Mouse (Mus musculus) testis, postnatal 14 days (tissue): ENCODE measurements around the gene Hoxd11.

Source experiments
- DNase-seq: peaks from one replicate; pipeline ENCODE4 v3.0.0; 2021; ENCODE audit warnings: low spot score

Hoxd11 gene

GRCm38 (mm10) chr2:74678891-74679595 is at the start of gene Hoxd11:
TSS of gene Hoxd11 (plus strand) at chr2:74679557.
- no peak for DNase-seq

GRCm38 (mm10) chr2:74635412-74635811 is 43.9 kb upstream of the Hoxd11 start:
- DNase-seq = no peak

- no peak for DNase-seq
These were observed 36.9 kb upstream of the Hoxd11 start for GRCm38 (mm10) chr2:74642431-74642830.

DNA sequence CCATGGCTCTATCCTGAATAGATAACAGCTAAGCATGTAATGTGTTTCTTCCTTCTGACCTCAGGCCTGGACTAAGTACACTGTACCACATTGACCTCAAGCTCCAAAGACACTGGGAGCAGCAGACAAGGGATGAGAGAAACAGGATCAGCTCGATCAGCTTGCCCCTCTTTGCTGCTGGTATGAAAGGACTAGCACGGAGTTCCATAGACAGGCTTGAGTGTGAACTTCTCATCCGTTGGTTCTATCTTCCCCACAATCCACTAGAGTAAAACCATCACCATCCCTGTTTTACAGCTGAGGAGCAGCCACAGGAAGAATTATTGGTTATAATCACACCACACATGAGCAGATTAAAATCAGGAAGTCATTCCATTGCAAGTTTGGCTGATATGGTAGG is 33.7 kb upstream of the Hoxd11 start:
- no peak for DNase-seq

DNA sequence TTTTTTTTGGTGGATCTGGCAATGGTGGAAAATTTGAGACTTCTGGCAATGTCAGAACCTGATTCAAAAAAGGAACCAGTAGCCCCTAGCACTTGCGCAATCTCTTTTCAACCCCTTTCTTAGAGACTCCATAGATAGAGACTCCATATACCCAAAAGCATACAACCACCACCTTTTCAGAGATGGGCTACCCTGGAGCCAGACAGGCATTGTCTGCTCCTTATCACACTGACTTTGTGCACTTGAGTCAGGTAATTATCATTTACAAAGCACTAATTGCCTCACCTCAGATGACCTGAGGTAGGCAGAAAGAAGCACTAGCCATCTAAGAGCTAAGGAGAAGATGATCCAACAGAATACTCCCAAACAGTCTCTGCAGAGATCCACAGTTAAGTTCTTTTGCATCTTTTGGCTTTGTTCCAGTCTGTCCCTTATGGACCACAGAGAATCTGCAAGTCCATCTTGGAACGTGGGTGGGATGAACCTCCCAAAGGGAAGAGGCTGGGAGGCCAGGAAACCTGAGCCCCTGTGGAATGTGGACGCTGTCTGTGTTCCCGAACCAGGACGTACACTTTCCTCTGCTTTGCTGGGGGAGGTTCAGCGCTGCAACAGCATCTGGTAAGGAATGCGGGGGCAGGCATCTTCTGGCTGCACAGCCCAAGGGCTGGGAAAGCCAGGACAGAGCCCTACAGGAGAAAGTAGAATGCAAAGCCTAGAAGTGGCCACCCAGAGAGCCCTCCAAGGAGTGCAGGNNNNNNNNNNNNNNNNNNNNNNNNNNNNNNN is 32.1 kb upstream of the Hoxd11 start:
- no peak for DNase-seq

GRCm38 (mm10) chr2:74652996-74653340 is 26.4 kb upstream of the Hoxd11 start:
- DNase-seq = no peak

GRCm38 (mm10) chr2:74653781-74654535 is 25.4 kb upstream of the Hoxd11 start:
- DNase-seq = no peak

DNA sequence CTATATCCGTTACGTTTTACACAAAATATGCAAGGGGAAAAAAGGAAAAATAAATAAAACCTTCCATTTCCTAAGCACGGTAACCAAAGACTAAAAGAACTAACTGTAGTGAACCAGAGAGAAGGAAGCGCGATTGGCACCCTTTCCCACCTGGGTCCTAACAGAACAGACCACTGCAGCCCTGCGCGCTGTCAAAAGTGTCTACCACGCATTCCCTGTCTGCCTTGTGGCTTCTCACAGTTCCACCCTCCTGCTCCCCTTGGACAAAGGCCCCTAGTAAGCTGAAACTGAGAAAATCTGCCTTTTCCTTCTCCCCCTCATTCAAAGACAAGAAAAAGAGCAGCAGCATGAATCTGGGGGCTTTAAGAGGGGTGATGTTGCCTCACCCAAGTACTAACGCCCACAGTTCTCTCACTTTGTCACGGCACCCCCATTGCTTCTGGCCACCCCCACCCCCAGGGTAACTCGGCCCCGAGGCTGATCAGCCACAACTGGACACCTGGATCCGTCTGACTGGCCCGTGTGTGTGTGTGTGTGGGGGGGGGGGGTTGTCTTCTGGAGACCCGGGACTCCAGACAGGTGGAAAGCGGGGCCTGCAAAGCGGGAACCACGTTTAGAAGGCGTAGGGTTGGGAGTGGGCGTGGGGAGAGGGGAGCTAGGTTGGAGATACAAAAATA is 24.5 kb upstream of the Hoxd11 start:
- DNase-seq = peak; percentile 15

DNA sequence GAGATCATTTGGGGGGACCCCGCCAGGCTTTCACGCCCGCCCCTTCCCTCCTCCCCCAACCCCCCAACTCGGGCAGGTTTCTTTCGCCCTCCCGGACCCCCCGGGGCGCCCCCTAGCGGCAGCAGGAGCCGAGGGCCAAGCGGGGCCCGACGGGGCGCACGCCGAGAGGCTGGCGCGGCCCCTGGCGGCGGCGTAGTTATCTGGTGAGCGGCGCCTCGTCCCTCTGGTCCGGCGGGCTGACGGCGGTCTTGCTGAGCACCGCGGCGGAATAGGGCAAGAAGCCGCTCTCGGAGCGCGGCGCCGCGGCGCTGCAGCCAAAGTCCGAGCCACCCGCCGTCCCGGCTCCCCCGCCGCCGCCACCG is 24.0 kb upstream of the Hoxd11 start:
- DNase-seq = peak; percentile 85

DNA sequence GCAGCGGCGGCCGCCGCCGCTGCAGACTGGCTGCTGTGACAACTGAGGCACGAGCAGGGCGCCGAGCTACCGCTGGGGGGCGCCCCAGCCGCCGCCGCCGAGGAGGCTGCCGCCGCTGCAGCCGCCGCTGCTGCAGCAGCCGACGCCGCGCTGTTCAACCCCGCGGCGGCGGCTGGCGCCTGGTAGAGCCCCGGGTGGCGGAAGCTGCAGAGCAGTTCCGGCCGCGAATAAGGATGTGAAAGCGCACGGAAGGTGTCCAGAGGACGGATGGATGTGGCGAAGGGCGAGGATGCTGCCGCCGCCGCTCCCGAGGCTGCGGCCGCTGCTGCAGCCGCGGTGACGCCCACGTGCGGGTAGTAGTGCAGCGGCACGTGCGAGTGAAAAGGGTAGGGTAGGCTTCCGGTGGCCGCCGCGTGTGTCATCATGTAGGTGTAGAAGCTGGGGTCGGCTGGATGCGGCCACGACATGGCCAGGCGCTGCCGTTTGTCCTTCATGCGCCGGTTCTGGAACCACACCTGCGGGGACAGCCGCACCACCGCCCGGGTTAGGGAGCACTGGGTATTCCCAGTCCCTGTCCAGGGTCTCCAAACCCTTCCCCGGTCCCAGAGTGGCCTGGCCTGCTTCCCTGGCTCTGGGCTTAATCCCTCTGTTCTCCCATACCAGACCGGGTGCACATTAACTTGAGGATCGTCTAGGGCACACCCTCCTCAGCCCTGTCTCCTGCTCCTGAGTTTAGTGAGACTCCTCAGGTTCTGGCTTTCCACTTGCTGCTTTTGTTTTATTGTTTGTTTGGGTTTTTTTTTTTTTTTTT is 23.3 kb upstream of the Hoxd11 start:
- peak; percentile 75 for DNase-seq

DNA sequence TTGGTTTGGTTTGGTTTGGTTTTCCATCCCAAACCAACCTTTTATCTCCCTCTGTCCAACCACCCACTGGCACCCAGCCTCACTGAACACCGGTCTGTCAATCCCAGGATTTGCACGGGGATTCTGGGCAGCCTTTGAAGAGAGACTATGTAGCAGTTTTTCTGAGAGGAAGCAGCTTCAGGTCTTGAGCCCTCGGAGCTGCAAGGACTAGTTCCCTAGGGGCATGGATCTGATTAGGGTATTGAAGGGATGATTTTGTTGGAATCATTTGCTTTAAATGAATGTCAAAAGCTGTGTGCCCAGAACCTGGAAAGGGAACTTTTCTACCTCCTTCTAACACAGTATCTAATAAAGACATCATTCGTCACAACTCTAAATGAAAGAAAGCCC is 22.7 kb upstream of the Hoxd11 start:
- peak; percentile 64 for DNase-seq

DNA sequence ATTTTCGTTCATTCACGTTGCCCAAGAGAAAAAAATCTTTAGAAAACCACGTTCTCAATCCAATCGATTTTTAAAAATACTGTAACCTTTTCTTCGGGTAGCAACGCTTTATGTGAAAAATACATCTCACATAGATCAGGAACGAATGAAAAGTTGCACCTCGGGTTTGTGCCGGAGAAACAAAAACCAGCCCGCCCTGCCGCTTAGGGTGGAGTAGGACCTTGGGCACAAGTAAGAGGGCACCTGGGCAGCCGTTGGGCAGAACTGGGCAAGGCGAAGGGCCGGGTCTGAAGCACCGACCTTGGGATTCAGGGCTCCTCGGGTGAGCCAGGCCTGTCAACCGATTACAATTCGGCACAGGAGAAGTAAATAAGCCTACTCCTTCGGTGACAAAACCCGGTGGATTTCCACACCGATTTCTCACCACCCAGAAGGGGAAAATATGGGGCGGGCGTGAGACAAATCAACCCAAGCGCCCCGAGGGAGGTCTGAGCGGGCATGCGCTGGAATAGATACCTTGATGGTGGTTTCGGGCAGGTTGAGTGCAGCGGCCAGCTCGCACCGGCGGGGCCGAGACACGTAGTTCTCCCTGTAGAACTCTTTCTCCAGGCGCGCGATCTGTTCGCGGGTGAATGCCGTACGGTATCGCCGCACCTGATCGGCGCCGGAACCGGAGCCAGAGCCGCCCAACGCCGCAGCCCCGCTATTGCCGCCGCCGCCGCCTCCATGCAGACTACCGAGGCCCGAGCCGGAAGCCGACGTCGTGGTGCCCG is 21.9 kb upstream of the Hoxd11 start:
- DNase-seq = peak; percentile 31

GRCm38 (mm10) chr2:74658024-74658666 is 21.2 kb upstream of the Hoxd11 start:
- no peak for DNase-seq

DNA sequence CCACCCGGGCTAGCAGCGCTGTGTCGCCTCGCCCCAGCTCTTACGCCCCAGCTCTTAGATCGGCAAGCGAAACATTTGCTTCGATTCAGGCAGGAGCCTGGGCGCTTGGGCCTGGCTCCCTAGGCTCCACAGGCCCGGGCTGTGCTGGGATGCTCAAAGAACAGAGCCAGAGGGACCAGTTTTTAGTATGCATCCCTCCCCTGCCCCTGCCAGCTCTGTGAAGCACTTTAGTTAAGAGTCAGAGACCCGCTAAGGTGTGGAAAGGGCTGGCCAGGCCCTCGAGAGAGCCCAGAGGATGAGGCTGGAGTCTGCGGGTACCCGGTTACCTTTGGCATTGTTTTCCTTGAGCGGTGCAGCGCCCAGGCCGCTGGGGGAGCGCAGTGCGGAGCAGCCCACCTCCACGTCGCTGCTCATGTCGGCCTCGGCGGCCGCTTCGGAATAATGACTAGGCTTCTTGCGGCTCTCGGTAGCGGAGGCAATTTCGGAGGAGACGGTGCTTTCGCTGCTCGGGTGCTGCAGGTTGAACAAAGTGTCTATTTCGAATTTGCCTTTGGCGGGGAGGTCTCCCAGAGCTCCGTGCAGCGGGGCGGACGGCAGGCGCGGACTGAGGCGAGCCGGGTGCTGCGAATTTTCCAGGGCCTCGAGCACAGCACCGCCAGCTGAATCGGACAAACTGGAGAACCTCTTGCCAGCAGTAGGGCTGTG is 20.5 kb upstream of the Hoxd11 start:
- peak; percentile 37 for DNase-seq

DNA sequence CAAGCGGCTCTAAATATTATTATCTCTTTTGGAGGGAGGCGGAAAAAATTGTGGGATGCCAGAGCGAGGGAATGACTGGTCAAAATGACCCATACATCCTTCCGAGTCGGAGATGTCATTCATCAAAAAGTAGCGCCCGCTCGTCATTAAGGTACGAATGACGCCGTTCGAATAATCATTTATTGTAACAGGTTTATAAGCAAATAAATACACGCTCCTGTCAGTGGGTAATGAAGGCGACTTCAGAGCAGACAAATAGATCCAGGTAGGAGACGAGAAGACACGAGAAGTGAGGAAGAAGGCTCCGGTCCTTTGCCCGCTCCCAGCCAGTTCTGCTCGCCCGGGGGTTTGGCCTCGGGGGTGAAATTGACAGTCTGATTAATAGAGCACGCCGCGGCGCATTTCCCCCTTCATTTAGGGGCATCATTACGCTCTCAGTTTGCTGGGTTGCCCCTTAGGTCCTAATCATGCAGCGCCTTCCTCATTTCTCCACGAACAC is 19.8 kb upstream of the Hoxd11 start, which contains the start of gene Evx2:
Gene Evx2, minus strand, starts transcription at position 51 of the 499 bp plus-strand sequence.
- no peak for DNase-seq

DNA sequence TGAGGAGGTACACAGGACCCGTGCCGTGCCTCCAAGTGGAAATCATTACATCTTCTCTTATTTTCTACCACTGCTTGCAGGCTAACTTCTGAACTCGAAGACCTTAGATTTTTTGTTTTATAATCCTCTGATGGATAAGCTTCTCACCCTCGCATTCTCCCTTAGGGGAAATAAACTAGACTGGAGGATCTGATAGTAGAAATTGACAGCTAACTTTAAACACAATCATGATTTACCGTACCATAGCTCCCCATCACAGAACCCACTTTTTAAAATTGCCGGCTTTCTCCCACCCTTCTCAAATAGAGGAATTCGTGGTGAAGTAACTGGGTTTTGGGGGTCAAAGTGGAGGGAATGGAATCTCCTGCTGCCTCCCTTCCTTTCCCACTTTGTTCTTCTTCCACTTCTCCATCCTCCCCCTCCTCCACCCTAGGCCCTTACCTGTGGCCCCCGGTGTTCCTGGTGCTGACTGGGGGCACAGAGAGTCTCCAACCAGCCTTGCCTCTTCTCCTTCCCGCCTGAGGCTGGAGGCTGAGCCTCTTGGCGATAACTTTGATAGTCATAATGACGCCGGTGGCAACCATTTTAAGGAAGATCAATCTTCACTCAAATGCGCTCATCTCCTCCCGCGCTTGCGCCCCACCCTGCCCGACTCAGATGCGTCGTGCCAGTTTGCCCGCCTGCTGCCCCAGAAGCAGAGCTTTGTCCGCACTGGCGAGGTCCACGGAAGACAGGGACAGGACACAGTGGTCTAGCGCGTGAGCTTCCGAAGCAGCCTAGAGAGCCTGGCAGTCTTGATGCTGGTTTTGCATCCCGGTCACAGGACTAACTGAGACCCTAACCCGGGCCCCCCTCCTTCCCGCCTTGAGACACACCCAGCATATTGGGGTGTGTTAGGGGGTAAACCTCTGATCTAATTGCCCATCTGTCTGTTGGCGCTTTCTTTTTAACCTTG is 18.7 kb upstream of the Hoxd11 start:
- no peak for DNase-seq

DNA sequence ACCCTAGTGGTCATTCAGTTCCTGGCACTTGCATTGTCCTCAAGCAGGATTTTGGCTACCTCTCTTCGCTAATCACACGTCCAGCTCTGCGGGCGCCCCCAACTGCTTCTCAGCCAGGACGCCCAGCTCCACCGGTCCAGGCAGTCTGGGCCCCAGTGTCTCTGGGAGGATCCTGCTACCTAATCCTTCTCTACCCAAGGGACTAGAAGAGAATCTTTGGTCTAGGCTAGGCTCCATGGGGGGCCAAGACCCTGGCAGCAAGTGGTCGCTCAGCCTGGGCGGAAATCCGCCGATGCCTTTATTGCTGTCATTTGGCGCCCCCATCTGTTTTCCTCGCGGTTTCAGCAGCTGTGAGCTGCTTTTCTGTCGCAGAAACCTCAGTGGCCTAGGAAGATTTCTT is 17.7 kb upstream of the Hoxd11 start:
- no peak for DNase-seq

GRCm38 (mm10) chr2:74663291-74663925 is 15.9 kb upstream of the Hoxd11 start:
- no peak for DNase-seq
